Mouse (Mus musculus): ENCODE measurements at regions not wholly inside any gene's neighbourhood (a gene's known extent, or its start where the extent isn't known, plus 50 kb on each side); places are given as distances from the start of the nearest gene placed in this dataset.

GRCm38 (mm10) chr4:68648311-68648710, 305.9 kb downstream of the Brinp1 start:
- DNase-seq (ENCODE audit: low spot score in 2 of 2) = peak; percentile 16 to 63

- no peak for DNase-seq (ENCODE audit: low spot score in 2 of 2)
Measured at GRCm38 (mm10) chr4:68633299-68633698, 320.9 kb downstream of the Brinp1 start.

GRCm38 (mm10) chr4:68624025-68624342, 330.2 kb downstream of the Brinp1 start:
- no peak for DNase-seq (ENCODE audit: low spot score in 2 of 2)

GRCm38 (mm10) chr4:68623125-68624024, 330.8 kb downstream of the Brinp1 start:
- no peak for DNase-seq (ENCODE audit: low spot score in 2 of 2)

- no peak for DNase-seq (ENCODE audit: low spot score in 2 of 2)
Measured at GRCm38 (mm10) chr4:68620585-68620984, 333.6 kb downstream of the Brinp1 start.

GRCm38 (mm10) chr4:68615706-68616397, 338.3 kb downstream of the Brinp1 start:
- DNase-seq (ENCODE audit: low spot score in 2 of 2) = no peak

GRCm38 (mm10) chr4:68612263-68613012, 341.8 kb downstream of the Brinp1 start:
- DNase-seq (ENCODE audit: low spot score in 2 of 2) = no peak

- no peak for DNase-seq (ENCODE audit: low spot score in 2 of 2)
Measured at GRCm38 (mm10) chr4:68595256-68595655, 358.9 kb downstream of the Brinp1 start.

- DNase-seq (ENCODE audit: low spot score in 2 of 2) = no peak
Measured at GRCm38 (mm10) chr4:68575375-68575774, 378.8 kb downstream of the Brinp1 start.

GRCm38 (mm10) chr4:68574610-68575167, 379.5 kb downstream of the Brinp1 start:
- DNase-seq (ENCODE audit: low spot score in 2 of 2) = no peak

- no peak for DNase-seq (ENCODE audit: low spot score in 2 of 2)
Measured at GRCm38 (mm10) chr4:68573333-68573732, 380.9 kb downstream of the Brinp1 start.

GRCm38 (mm10) chr4:68572521-68572920, 381.7 kb downstream of the Brinp1 start:
- DNase-seq (ENCODE audit: low spot score in 2 of 2) = no peak

- no peak for DNase-seq (ENCODE audit: low spot score in 2 of 2)
Measured at GRCm38 (mm10) chr4:68536254-68536653, 417.9 kb downstream of the Brinp1 start.

GRCm38 (mm10) chr4:68535815-68536214, 418.4 kb downstream of the Brinp1 start:
- DNase-seq (ENCODE audit: low spot score in 2 of 2) = no peak

GRCm38 (mm10) chr4:68532056-68532455, 422.1 kb downstream of the Brinp1 start:
- DNase-seq (ENCODE audit: low spot score in 2 of 2) = peak; percentile 2 to 30

GRCm38 (mm10) chr4:68487993-68488392, 466.2 kb downstream of the Brinp1 start:
- no peak for DNase-seq (ENCODE audit: low spot score in 2 of 2)

- no peak for DNase-seq (ENCODE audit: low spot score in 2 of 2)
Measured at GRCm38 (mm10) chr4:68486876-68487275, 467.3 kb downstream of the Brinp1 start.

GRCm38 (mm10) chr4:68461783-68462182, 492.4 kb downstream of the Brinp1 start:
- no peak for DNase-seq (ENCODE audit: low spot score in 2 of 2)

GRCm38 (mm10) chr4:68416046-68416445, 538.2 kb downstream of the Brinp1 start:
- no peak for DNase-seq (ENCODE audit: low spot score in 2 of 2)

GRCm38 (mm10) chr4:68410785-68411184, 543.4 kb downstream of the Brinp1 start:
- DNase-seq (ENCODE audit: low spot score in 2 of 2) = no peak

- DNase-seq (ENCODE audit: low spot score in 2 of 2) = no peak
Measured at GRCm38 (mm10) chr4:68404364-68404763, 549.8 kb downstream of the Brinp1 start.

GRCm38 (mm10) chr4:68387097-68387496, 567.1 kb downstream of the Brinp1 start:
- DNase-seq (ENCODE audit: low spot score in 2 of 2) = peak; percentile 14 to 43
